Mouse (Mus musculus) limb, embryonic 15.5 days (tissue): Measurements from ENCODE around the gene Adarb1. TPM values are rescaled to one million over a fixed set of nuclear protein-coding genes. Genes with fewer than 3 reads are reported as not detected.

Source experiments
- ATAC-seq: fragments of 200-750 bp; cut with Nextera tagmentation; 2 replicates; pipeline ENCODE4 v1.8.0; 2017; ENCODE audit warnings: low read depth, moderate TSS enrichment; ENCODE audit not compliant: insufficient number of reproducible peaks, low FRiP score, low TSS enrichment
- H3K27ac ChIP-seq: fragments of 300-500 bp; sonication (generic); 2 replicates; pipeline ENCODE4 v1.5.1; 2015; ENCODE audit warnings: moderate library complexity, mild to moderate bottlenecking, inconsistent platforms
- H3K27me3 ChIP-seq: fragments of 300-500 bp; sonication (generic); 2 replicates; pipeline ENCODE4 v1.6.1; 2015; ENCODE audit warnings: inconsistent platforms
- H3K36me3 ChIP-seq: fragments of 300-500 bp; sonication (generic); 2 replicates; pipeline ENCODE4 v1.6.1; 2015; ENCODE audit warnings: inconsistent platforms
- H3K4me1 ChIP-seq: fragments of 300-500 bp; sonication (generic); 2 replicates; pipeline ENCODE4 v1.6.1; 2015; ENCODE audit warnings: inconsistent platforms
- H3K4me2 ChIP-seq: fragments of 300-500 bp; sonication (generic); 2 replicates; pipeline ENCODE4 v1.6.1; 2015; ENCODE audit warnings: mild to moderate bottlenecking, inconsistent platforms
- H3K4me3 ChIP-seq: fragments of 300-500 bp; sonication (generic); 2 replicates; pipeline ENCODE4 v1.5.1; 2015; ENCODE audit warnings: mild to moderate bottlenecking, inconsistent platforms
- H3K9ac ChIP-seq: fragments of 300-500 bp; sonication (generic); 2 replicates; pipeline ENCODE4 v1.6.1; 2015; ENCODE audit warnings: inconsistent platforms
- H3K9me3 ChIP-seq: fragments of 300-500 bp; sonication (generic); 2 replicates; pipeline ENCODE4 v1.6.1; 2016; ENCODE audit warnings: inconsistent platforms
- WGBS: fragments of 180-500 bp; shearing (Covaris S2); methylation state at CpG from one replicate; pipeline ENCODE4 v1.1.7; 2015; 5-methylcytosine and 5-hydroxymethylcytosine counted together
- polyA plus RNA-seq: library from polyadenylated mRNA; unstranded; fragments of >200 nt; fragmentation: Nextera tagmentation; extraction: Ambion mirVana; gene quantifications from 2 replicates; pipeline ENCODE4 v1.2.1, GENCODE M21; 2015

Adarb1 gene
- polyA plus RNA-seq, 1 experiment from 2014 or later, result 4.8 TPM

GRCm38 (mm10) chr10:77449315-77450158 is 31.5 kb upstream of the Adarb1 start:
- H3K9ac ChIP-seq, result no peak overlapping the region
- ATAC-seq, result peak; percentile 53

GRCm38 (mm10) chr10:77448698-77449247 is 30.7 kb upstream of the Adarb1 start:
- H3K4me2 ChIP-seq, result peak overlapping the region; percentile 51; the same call in 1 of the 2 replicates
- no peak overlapping the region for H3K4me3 ChIP-seq
- 0 out of 2 replicates have a peak, but pooled peaks have one; percentile 15 for ATAC-seq
- no peaks in the 10 kb centered on the region for H3K9me3 ChIP-seq
- peak overlapping the region; percentile 43 for H3K27ac ChIP-seq
- H3K4me1 ChIP-seq, result peaks cover 29% of the 10 kb centered on the region
- no peak overlapping the region for H3K9ac ChIP-seq
- no peaks in the 10 kb centered on the region for H3K36me3 ChIP-seq
- H3K27me3 ChIP-seq, result 0 out of 2 replicates have a peak, but pooled peaks cover 5% of the 10 kb centered on the region
- 54% methylated on average over 6 of the region's 6 CpGs for WGBS

More at GRCm38 (mm10) chr10:77449315-77450158, 31.5 kb upstream of the Adarb1 start:
- no peaks in the 10 kb centered on the region for H3K36me3 ChIP-seq
- H3K27me3 ChIP-seq, result 0 out of 2 replicates have a peak, but pooled peaks cover 5% of the 10 kb centered on the region
- 11% methylated on average over 23 of the region's 23 CpGs for WGBS
- H3K4me1 ChIP-seq, result peaks cover 29% of the 10 kb centered on the region
- no peaks in the 10 kb centered on the region for H3K9me3 ChIP-seq
- H3K4me2 ChIP-seq, result peak overlapping the region; percentile 51
- H3K4me3 ChIP-seq, result peak overlapping the region; percentile 30
- peak overlapping the region; percentile 43 for H3K27ac ChIP-seq

- peaks cover 29% of the 10 kb centered on the region for H3K4me1 ChIP-seq
- no peak overlapping the region for H3K9ac ChIP-seq
- H3K36me3 ChIP-seq, result no peaks in the 10 kb centered on the region
- H3K4me3 ChIP-seq, result no peak overlapping the region
- WGBS, result 88% methylated on average over 7 of the region's 7 CpGs
- no peak overlapping the region for H3K27ac ChIP-seq
- H3K27me3 ChIP-seq, result 0 out of 2 replicates have a peak, but pooled peaks cover 5% of the 10 kb centered on the region
- no peak for ATAC-seq
- H3K4me2 ChIP-seq, result no peak overlapping the region
- no peaks in the 10 kb centered on the region for H3K9me3 ChIP-seq
Measured at GRCm38 (mm10) chr10:77448209-77448608, 30.1 kb upstream of the Adarb1 start.

GRCm38 (mm10) chr10:77447755-77448154 is 29.7 kb upstream of the Adarb1 start:
- no peak overlapping the region for H3K27ac ChIP-seq
- H3K27me3 ChIP-seq, result 0 out of 2 replicates have a peak, but pooled peaks cover 5% of the 10 kb centered on the region
- H3K4me3 ChIP-seq, result no peak overlapping the region
- ATAC-seq, result no peak
- peaks cover 29% of the 10 kb centered on the region for H3K4me1 ChIP-seq
- H3K36me3 ChIP-seq, result no peaks in the 10 kb centered on the region
- H3K9ac ChIP-seq, result no peak overlapping the region
- H3K9me3 ChIP-seq, result no peaks in the 10 kb centered on the region
- WGBS, result 16% methylated on average over 2 of the region's 2 CpGs
- no peak overlapping the region for H3K4me2 ChIP-seq

GRCm38 (mm10) chr10:77442250-77442649 is 24.2 kb upstream of the Adarb1 start:
- Histone ChIP-seq H3K36me3 (no peaks in the 10 kb centered on the region), H3K27ac (no peak overlapping the region), H3K27me3 (no peaks in the 10 kb centered on the region), H3K4me1 (peaks cover 8% of the 10 kb centered on the region), H3K4me3 (no peak overlapping the region), H3K9me3 (no peaks in the 10 kb centered on the region), H3K4me2 (no peak overlapping the region), H3K9ac (no peak overlapping the region)
- WGBS, result 68% methylated on average over 4 of the region's 4 CpGs
- ATAC-seq, result no peak

- H3K36me3 ChIP-seq, result no peaks in the 10 kb centered on the region
- WGBS, result 55% methylated on average over 3 of the region's 3 CpGs
- no peak overlapping the region for H3K27ac ChIP-seq
- H3K27me3 ChIP-seq, result no peaks in the 10 kb centered on the region
- no peak overlapping the region for H3K4me3 ChIP-seq
- H3K4me1 ChIP-seq, result peaks cover 8% of the 10 kb centered on the region
- H3K9ac ChIP-seq, result no peak overlapping the region
- H3K9me3 ChIP-seq, result no peaks in the 10 kb centered on the region
- no peak for ATAC-seq
- no peak overlapping the region for H3K4me2 ChIP-seq
Measured at GRCm38 (mm10) chr10:77441812-77442211, 23.7 kb upstream of the Adarb1 start.

GRCm38 (mm10) chr10:77440841-77441755 is 23.0 kb upstream of the Adarb1 start:
- Histone ChIP-seq H3K4me2 (no peak overlapping the region), H3K4me1 (peaks cover 8% of the 10 kb centered on the region), H3K27ac (no peak overlapping the region)

GRCm38 (mm10) chr10:77440286-77440685 is 22.2 kb upstream of the Adarb1 start:
- Histone ChIP-seq H3K4me1 (peaks cover 8% of the 10 kb centered on the region), H3K27me3 (no peaks in the 10 kb centered on the region), H3K9ac (no peak overlapping the region), H3K27ac (no peak overlapping the region), H3K9me3 (no peaks in the 10 kb centered on the region), H3K4me3 (no peak overlapping the region), H3K36me3 (no peaks in the 10 kb centered on the region), H3K4me2 (no peak overlapping the region)
- 35% methylated on average over 6 of the region's 6 CpGs for WGBS
- no peak for ATAC-seq

More at GRCm38 (mm10) chr10:77440841-77441755, 23.0 kb upstream of the Adarb1 start:
- 48% methylated on average over 19 of the region's 19 CpGs for WGBS
- H3K4me3 ChIP-seq, result no peak overlapping the region
- H3K9me3 ChIP-seq, result no peaks in the 10 kb centered on the region
- no peak for ATAC-seq
- H3K9ac ChIP-seq, result no peak overlapping the region
- H3K27me3 ChIP-seq, result no peaks in the 10 kb centered on the region
- no peaks in the 10 kb centered on the region for H3K36me3 ChIP-seq

- Histone ChIP-seq H3K4me1 (peaks cover 16% of the 10 kb centered on the region), H3K4me2 (no peak overlapping the region), H3K4me3 (no peak overlapping the region), H3K9ac (no peak overlapping the region), H3K36me3 (no peaks in the 10 kb centered on the region), H3K9me3 (no peaks in the 10 kb centered on the region), H3K27me3 (no peaks in the 10 kb centered on the region), H3K27ac (no peak overlapping the region)
- no peak for ATAC-seq
- 63% methylated on average over 3 of the region's 3 CpGs for WGBS
Measured at GRCm38 (mm10) chr10:77439026-77439425, 21.0 kb upstream of the Adarb1 start.

- no peak overlapping the region for H3K4me2 ChIP-seq
- no peaks in the 10 kb centered on the region for H3K27me3 ChIP-seq
- H3K4me3 ChIP-seq, result no peak overlapping the region
- H3K27ac ChIP-seq, result no peak overlapping the region
- H3K36me3 ChIP-seq, result no peaks in the 10 kb centered on the region
- 65% methylated on average over 1 of the region's 1 CpGs for WGBS
- peaks cover 16% of the 10 kb centered on the region for H3K4me1 ChIP-seq
- H3K9me3 ChIP-seq, result no peaks in the 10 kb centered on the region
- ATAC-seq, result no peak
- no peak overlapping the region for H3K9ac ChIP-seq
Measured at GRCm38 (mm10) chr10:77438021-77438420, 20.0 kb upstream of the Adarb1 start.

- H3K27ac ChIP-seq, result no peak overlapping the region
- H3K36me3 ChIP-seq, result no peaks in the 10 kb centered on the region
- H3K4me1 ChIP-seq, result peaks cover 8% of the 10 kb centered on the region
- 66% methylated on average over 4 of the region's 4 CpGs for WGBS
- no peaks in the 10 kb centered on the region for H3K27me3 ChIP-seq
- no peaks in the 10 kb centered on the region for H3K9me3 ChIP-seq
- no peak overlapping the region for H3K4me3 ChIP-seq
- H3K9ac ChIP-seq, result no peak overlapping the region
- no peak overlapping the region for H3K4me2 ChIP-seq
- no peak for ATAC-seq
Measured at GRCm38 (mm10) chr10:77435343-77435742, 17.3 kb upstream of the Adarb1 start.
